In genomic region chr4:141277157-141277556, GRCm38 (mm10) we compare ENCODE assay signal across 14 mouse cellular contexts. TPM values are rescaled to one million over a fixed set of nuclear protein-coding genes. Genes with fewer than 3 reads are reported as not detected.
DNase-seq lines count a peak whose midpoint lies in the region; ATAC-seq and TF ChIP-seq lines count a peak whose summit lies in the region.
"Had no signal": no experiment of that assay in that cellular context is flagged by ENCODE, and none has a peak within 500 bp of the region (broad histone marks: within the 10 kb centered on the region; RNA-seq: fewer than 3 reads in every experiment).

No protein-coding gene starts in this region.

- no peak overlapping the region for H3K9ac ChIP-seq in heart, postnatal 0 days (replicated peaks; ENCODE audit: low read depth, low read length)
- no peak overlapping the region for H3K9ac ChIP-seq in intestine, postnatal 0 days (ENCODE audit: low read depth, low read length)
- H3K9ac ChIP-seq in stomach, postnatal 0 days (ENCODE audit: low read length) = no peak overlapping the region
- H3K9ac ChIP-seq: forebrain, embryonic 13.5 days; hindbrain, embryonic 14.5 days; liver, embryonic 14.5 days; neural tube, embryonic 13.5 days had no signal

- peaks cover 12% of the 10 kb centered on the region for H3K4me1 ChIP-seq in heart, postnatal 0 days (ENCODE audit: control insufficient read depth, insufficient read depth)
- H3K4me1 ChIP-seq in lung, adult 2 months (ENCODE audit: control insufficient read depth, insufficient read depth, low read length) = peaks cover 38% of the 10 kb centered on the region
- peaks cover 26% of the 10 kb centered on the region for H3K4me1 ChIP-seq in intestine, postnatal 0 days (replicated peaks; ENCODE audit: control insufficient read depth, insufficient read depth, low read length)
- peaks cover 8% of the 10 kb centered on the region for H3K4me1 ChIP-seq in stomach, postnatal 0 days (replicated peaks; ENCODE audit: control insufficient read depth, insufficient read depth)

- intact Hi-C loops in heart, postnatal 10 days (cut with DNase I) = loop anchor here (5.0 kb wide), 1 partner anchor 35 kb away; no protein-coding TSS in a partner anchor

- WGBS in heart, postnatal 0 days = 86% methylated on average over 8 of the region's 8 CpGs
- 71% methylated on average over 8 of the region's 8 CpGs for WGBS in lung, adult 2 months
- 55% methylated on average over 8 of the region's 8 CpGs for WGBS in intestine, postnatal 0 days
- WGBS in stomach, postnatal 0 days = 72% methylated on average over 8 of the region's 8 CpGs

- TF ChIP-seq CTCF in heart, postnatal 0 days (IDR thresholded peaks at IDR 0.05; ENCODE audit: low read depth) = no peak
- no peak for TF ChIP-seq CTCF in lung, adult 2 months (IDR thresholded peaks at IDR 0.05; ENCODE audit: insufficient read depth, low read length)
- no peak for TF ChIP-seq CTCF in intestine, postnatal 0 days (IDR thresholded peaks at IDR 0.05; ENCODE audit: low read depth)
- no peak for TF ChIP-seq CTCF in stomach, postnatal 0 days (IDR thresholded peaks at IDR 0.05; ENCODE audit: low read depth)

- H3K4me3 ChIP-seq in heart, postnatal 0 days (ENCODE audit: low read depth, low read length) = no peak overlapping the region
- no peak overlapping the region for H3K4me3 ChIP-seq in lung, adult 2 months (replicated peaks; ENCODE audit: extremely low read depth, low read depth, low read length)
- no peak overlapping the region for H3K4me3 ChIP-seq in intestine, postnatal 0 days (ENCODE audit: low read depth, low read length)
- H3K4me3 ChIP-seq in stomach, postnatal 0 days (ENCODE audit: low read depth, low read length) = no peak overlapping the region
- H3K4me3 ChIP-seq: forebrain, embryonic 13.5 days; neural tube, embryonic 13.5 days had no signal

- no peak for ATAC-seq in heart, postnatal 0 days (ENCODE audit: insufficient read depth, low read depth)
- peak; percentile 46 for ATAC-seq in intestine, postnatal 0 days
- ATAC-seq in stomach, postnatal 0 days (ENCODE audit: low FRiP score, low TSS enrichment) = peak; percentile 1; the same call in 1 of the 2 replicates
- ATAC-seq: forebrain, embryonic 13.5 days had no signal

- no peaks in the 10 kb centered on the region for H3K36me3 ChIP-seq in heart, postnatal 0 days (replicated peaks; ENCODE audit: control insufficient read depth, insufficient read depth, low read length)
- H3K36me3 ChIP-seq in intestine, postnatal 0 days (ENCODE audit: control insufficient read depth, insufficient read depth) = no peaks in the 10 kb centered on the region
- H3K36me3 ChIP-seq in stomach, postnatal 0 days (ENCODE audit: control insufficient read depth, insufficient read depth, low read length) = no peaks in the 10 kb centered on the region
- H3K36me3 ChIP-seq: neural tube, embryonic 13.5 days had no signal

- no peak for TF ChIP-seq EP300 in heart, postnatal 0 days (IDR thresholded peaks at IDR 0.05; ENCODE audit: low read depth)
- TF ChIP-seq EP300 in stomach, postnatal 0 days (optimal IDR thresholded peaks at IDR 0.05) = no peak

- TF ChIP-seq POLR2A in lung, adult 2 months (IDR thresholded peaks at IDR 0.05; ENCODE audit: borderline replicate concordance, extremely low read depth, low read depth, low read length) = no peak

- H3K27me3 ChIP-seq in heart, postnatal 0 days (ENCODE audit: control insufficient read depth, insufficient read depth, low read length) = no peaks in the 10 kb centered on the region
- H3K27me3 ChIP-seq in intestine, postnatal 0 days (replicated peaks; ENCODE audit: control insufficient read depth, insufficient read depth, low read length) = no peaks in the 10 kb centered on the region
- H3K27me3 ChIP-seq in stomach, postnatal 0 days (ENCODE audit: control insufficient read depth, insufficient read depth, low read length) = no peaks in the 10 kb centered on the region
- H3K27me3 ChIP-seq: neural tube, embryonic 13.5 days had no signal

- no peak for DNase-seq in heart, postnatal 0 days (ENCODE audit: low spot score)
- no peak for DNase-seq in heart, postnatal 10 days
- DNase-seq in lung, adult 2 months = peak; percentile 50
- DNase-seq in lung, postnatal 10 days = no peak
- peak; percentile 74 for DNase-seq in stomach, postnatal 0 days (ENCODE audit: low spot score)
- no peak for DNase-seq in ovary, postnatal 10 days (ENCODE audit: low spot score)
- DNase-seq: cerebellum, adult 18-20 months; gastrocnemius, postnatal 10 days; midbrain, embryonic 14.5 days had no signal

- no peaks in the 10 kb centered on the region for H3K9me3 ChIP-seq in heart, postnatal 0 days (replicated peaks; ENCODE audit: control insufficient read depth, low read length)
- no peaks in the 10 kb centered on the region for H3K9me3 ChIP-seq in intestine, postnatal 0 days (ENCODE audit: control insufficient read depth)
- H3K9me3 ChIP-seq in stomach, postnatal 0 days (ENCODE audit: control insufficient read depth, low read length) = no peaks in the 10 kb centered on the region
- H3K9me3 ChIP-seq: forebrain, embryonic 13.5 days; neural tube, embryonic 13.5 days had no signal

- H3K4me2 ChIP-seq in heart, postnatal 0 days (ENCODE audit: low read depth, low read length) = no peak overlapping the region
- H3K4me2 ChIP-seq in intestine, postnatal 0 days (replicated peaks; ENCODE audit: low read depth) = no peak overlapping the region
- H3K4me2 ChIP-seq in stomach, postnatal 0 days (replicated peaks; ENCODE audit: low read depth) = no peak overlapping the region
- H3K4me2 ChIP-seq: forebrain, embryonic 13.5 days; hindbrain, embryonic 14.5 days; neural tube, embryonic 13.5 days had no signal

- H3K27ac ChIP-seq in heart, postnatal 0 days (ENCODE audit: low read depth) = peak overlapping the region; percentile 88
- peak overlapping the region; percentile 80; the same call in 1 of the 2 replicates for H3K27ac ChIP-seq in intestine, postnatal 0 days (ENCODE audit: low read depth, low read length)
- H3K27ac ChIP-seq in stomach, postnatal 0 days (replicated peaks) = peak overlapping the region; percentile 88
- H3K27ac ChIP-seq: forebrain, embryonic 13.5 days; liver, embryonic 14.5 days had no signal

RNA-seq across cellular contexts. Expression of gene Epha2, which starts 23.9 kb away (rescaled TPM):
- total RNA-seq in heart, postnatal 0 days (2014; rRNA removed; ENCODE audit: low replicate concordance) = 10.1 and 11.7 TPM in 2 replicates
- 1.4 TPM in 2 replicates for polyA plus RNA-seq in heart, postnatal 0 days (2015; fragmentation: Nextera tagmentation; extraction: Ambion mirVana)
- 1 to 10 TPM; 8.1 TPM for total RNA-seq in heart, postnatal 10 days (2021)
- polyA plus RNA-seq in lung, adult 2 months (2012; rRNA removed) = 54.0 and 68.8 TPM in 2 replicates
- polyA plus RNA-seq in intestine, postnatal 0 days (2015; fragmentation: Nextera tagmentation; extraction: Ambion mirVana) = 5.6 and 6.6 TPM in 2 replicates
- 3.9 and 4.9 TPM in 2 replicates for polyA plus RNA-seq in stomach, postnatal 0 days (2015; fragmentation: Nextera tagmentation; extraction: Ambion mirVana)

RNA-seq across cellular contexts. Expression of gene Arhgef19, which starts 37.9 kb away (rescaled TPM):
- 0.66 and 2.5 TPM in 2 replicates for total RNA-seq in heart, postnatal 0 days (2014; rRNA removed; ENCODE audit: low replicate concordance)
- 1.5 and 1.6 TPM in 2 replicates for polyA plus RNA-seq in heart, postnatal 0 days (2015; fragmentation: Nextera tagmentation; extraction: Ambion mirVana)
- total RNA-seq in heart, postnatal 10 days (2021) = 10 to 100 TPM; 11.6 to 14.7 TPM
- 11.5 and 15.3 TPM in 2 replicates for polyA plus RNA-seq in lung, adult 2 months (2012; rRNA removed)
- polyA plus RNA-seq in intestine, postnatal 0 days (2015; fragmentation: Nextera tagmentation; extraction: Ambion mirVana) = 4.5 and 6.3 TPM in 2 replicates
- 6.6 and 9.2 TPM in 2 replicates for polyA plus RNA-seq in stomach, postnatal 0 days (2015; fragmentation: Nextera tagmentation; extraction: Ambion mirVana)

Comparison
In these comparisons a context has a peak if more than half of its experiments do, and no peak if none do; other contexts are left out.
1. DNase-seq: peak in lung, adult 2 months (single experiment) and stomach, postnatal 0 days (single experiment); none in heart, postnatal 0 days (single experiment), heart, postnatal 10 days (0 of 2), lung, postnatal 10 days (single experiment) and ovary, postnatal 10 days (single experiment).
2. Peak in every context shown above with its lines, with median percentiles within 50 percentile points of each other: H3K27ac ChIP-seq.